Mouse (Mus musculus) gastrocnemius, postnatal 4 days (tissue): Measurements from ENCODE around the gene Ces3b. TPM values are rescaled to one million over a fixed set of nuclear protein-coding genes. Genes with fewer than 3 reads are reported as not detected.
"Not testable (repeated sequence)": the region's sequence is repeated elsewhere in the genome, so short reads cannot be mapped to it uniquely, and the experiment has no call there.

Source experiments
- DNase-seq, 2 experiments: peaks; one replicate each; pipeline ENCODE4 v3.0.0; 2021 to 2022; ENCODE audit warnings: low spot score in 2 of 2, mixed read lengths in 2 of 2
- long read RNA-seq, 2 experiments: library from polyadenylated mRNA; stranded (forward); transcript quantifications; one replicate each; pipeline ENCODE4 v2.0.0; 2021
- total RNA-seq, 2 experiments: library from RNA; stranded (reverse); gene quantifications; 2 replicates each; pipeline ENCODE4 v1.2.3; 2021

Ces3b gene
- not detected for total RNA-seq
- long read RNA-seq, experiment 1: 0 reads
- long read RNA-seq, experiment 2: 0 reads

DNA sequence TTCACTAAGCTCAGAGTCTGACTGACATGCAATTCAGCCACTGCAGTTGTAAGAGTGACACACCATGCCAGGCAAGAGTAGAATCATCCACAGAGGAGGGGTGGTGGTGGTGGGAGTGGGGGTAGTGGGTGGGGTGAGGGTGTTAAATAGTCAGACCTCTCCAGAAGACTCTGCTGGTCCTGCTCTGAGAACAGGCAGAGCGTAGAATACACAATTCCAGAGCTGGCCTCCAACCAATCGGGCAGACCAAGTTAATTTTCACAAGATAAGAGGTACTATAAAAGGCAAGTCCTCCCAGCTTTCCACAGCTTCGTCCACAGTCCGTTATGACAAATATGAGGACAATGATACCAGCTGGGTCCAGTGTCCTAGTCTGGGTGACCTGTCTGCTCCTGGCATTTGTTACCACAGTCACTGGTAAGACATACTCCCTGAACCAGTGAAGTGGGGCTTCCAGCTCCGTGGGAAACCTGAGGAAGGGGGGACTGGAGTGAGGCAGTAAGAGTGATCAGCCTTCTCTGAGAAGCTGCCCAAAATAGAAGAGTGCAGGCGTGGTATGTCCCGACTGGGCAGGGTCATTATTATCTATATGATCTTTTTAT lies at the start of gene Ces3b:
TSS of gene Ces3b (plus strand) at position 305 of the 602 bp plus-strand sequence.
- DNase-seq: no peak

DNA sequence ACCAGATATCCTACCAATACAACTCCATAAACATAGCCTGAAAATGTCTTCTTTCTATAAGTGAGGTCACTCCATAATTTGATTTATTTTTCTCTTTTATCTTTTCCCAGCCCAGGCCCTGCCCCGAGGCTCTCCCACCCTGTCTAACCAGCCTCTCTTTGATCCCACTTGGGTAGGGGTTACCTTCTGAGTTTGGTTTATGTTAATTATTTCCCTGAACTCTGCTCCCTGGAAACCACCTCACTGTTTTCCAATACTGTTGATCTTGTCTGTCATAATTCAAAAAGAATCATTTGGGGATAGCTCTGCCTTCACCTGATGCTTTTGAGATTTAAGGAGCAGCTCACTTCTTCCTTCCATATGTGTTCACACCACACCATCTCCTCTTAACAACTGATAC lies 40.0 kb upstream of the Ces3b start:
- no peak for DNase-seq

DNA sequence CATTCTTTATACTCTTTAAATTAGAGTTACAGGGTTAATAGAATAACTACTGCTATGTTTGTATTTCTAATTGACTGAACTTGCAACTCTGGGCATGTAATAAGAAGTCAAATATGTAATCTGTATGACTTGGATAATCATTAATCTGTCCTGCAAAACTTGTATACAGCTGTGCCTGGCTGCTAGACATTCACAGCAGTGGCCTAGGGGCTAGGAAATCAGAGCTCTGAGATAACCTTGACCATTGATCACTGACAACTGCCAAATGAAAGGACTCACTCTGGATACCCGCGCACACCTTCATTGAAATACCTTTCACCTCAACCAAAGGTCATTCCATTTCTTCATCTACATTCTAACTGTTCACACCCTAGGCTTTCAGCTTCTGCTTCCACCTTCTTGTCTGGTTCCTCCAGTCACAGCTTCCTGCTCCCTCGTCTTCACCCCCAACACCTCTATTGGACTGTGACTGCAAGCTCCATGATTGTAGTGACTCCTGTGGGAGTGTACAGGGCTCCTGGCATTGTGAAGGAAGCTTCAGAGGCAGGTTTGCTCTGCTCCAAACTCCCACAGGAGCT lies 37.6 kb upstream of the Ces3b start:
- DNase-seq: no peak

DNA sequence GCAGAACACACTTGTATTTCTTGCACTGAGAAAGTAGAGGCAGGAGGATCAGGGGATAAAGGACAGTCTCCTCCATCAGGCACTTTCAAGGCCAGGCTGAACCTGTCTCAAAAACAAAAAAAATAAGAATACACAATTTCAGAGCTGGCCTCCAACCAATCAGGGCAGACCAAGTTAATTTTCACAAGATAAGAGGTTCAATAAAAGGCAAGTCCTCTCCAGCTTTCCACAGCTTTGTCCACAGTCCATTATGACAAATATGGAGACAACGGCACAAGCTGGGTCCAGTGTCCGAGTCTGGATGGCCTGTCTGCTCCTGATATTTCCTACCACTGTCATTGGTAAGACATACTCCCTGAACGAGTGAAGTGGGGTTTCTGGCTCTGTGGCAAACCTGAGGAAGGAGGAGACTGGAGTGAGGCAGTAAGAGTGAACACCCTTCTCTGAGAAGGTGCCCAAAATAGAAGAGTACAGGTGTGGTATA lies 35.1 kb upstream of the Ces3b start, which contains the start of gene Ces3a:
TSS of gene Ces3a (plus strand) at position 231 of the 484 bp plus-strand sequence.
- DNase-seq: no peak

DNA sequence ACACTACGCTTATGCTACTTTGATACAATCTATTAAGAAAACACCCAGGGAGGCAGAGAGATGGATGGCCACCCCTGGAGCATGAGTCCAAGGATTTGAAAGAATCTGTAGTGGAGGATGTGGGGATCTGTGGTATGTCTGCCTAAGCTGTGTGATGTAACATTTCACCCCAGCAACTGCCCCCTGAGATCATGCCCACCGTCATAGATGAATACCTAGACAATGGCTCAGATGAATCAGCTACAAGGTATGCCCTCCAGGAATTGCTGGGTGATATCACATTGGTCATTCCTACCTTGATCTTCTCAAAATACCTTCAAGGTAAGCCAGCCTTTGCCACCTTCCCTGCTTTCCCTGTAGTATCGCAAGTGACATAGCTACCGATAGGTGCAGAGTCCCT lies 27.3 kb upstream of the Ces3b start:
- DNase-seq: no peak

DNA sequence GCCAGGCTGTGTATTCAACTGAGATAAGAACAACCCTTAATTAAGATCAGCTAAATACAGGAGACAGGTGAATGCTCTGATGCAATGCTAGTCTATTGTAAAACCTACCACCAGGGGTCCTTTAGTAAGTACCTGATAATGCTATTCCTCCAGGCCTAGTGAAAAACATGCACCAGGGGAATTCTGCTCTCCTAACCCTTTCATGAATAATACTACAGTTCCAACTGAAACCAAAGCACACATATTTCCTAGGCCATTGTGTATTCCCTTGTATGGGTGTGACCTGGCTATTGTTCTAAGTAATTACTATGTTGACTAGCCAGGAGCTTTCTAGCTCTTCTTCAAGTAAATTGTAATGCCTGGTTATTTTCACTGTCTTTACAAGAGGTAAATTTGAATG lies 23.5 kb upstream of the Ces3b start:
- DNase-seq: no peak

DNA sequence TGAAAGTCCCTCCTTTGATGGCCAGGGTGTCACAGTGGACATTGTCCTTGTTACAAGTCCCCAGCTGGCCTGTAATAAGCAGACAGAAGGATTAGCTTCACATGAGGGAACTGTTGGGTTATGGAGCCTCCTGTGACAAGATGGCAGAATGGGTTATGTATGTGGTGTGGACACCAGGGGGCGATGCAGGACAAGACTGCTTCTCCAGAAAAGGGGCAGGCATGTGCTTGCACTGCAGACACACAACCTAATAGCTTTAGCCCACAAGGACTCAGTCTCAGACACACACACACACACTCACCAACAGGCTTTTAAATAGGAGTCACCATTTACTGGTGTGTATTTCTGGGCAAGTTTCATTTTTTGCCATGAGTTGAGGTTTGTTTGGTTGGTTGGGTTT lies 16.8 kb upstream of the Ces3b start:
- no peak for DNase-seq

DNA sequence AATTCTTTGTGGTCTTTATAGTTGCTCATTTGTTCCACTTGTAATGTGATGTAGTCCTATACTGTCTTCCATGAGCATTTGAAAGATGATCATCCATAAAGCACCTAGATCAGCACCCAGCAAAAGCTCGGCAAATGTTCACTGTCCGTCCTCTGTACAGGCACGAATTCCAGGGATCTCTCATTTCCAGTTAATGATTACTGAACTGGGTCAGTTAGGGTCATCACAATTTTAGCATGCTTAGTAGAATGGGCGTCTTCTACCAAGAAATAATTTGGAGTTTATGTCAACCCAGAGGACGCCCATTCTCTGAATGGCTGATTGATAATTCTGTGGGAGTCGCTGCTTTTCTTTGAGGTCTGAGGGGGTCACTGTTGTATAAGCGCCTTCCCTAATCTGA lies 15.6 kb upstream of the Ces3b start:
- DNase-seq: not testable (repeated sequence)

DNA sequence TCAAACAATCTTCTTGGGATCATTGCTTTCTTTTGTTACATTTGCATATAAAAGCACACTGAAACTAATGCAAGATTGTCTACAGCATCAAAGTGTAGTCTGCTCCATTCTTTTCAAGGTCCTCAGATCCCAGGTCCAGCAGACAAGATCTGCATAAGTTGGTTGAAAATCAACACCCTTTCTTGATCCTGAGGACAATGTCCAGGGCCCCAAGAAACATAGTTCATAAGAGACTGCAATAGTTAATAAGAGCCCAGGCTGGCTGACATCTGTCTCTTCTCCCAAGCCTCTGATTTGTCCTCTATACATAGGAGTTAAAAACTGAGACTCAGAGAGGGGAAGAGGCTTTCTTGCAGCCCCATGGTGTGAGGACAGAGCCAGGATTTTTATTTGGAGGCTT lies 14.6 kb upstream of the Ces3b start:
- DNase-seq: no peak

DNA sequence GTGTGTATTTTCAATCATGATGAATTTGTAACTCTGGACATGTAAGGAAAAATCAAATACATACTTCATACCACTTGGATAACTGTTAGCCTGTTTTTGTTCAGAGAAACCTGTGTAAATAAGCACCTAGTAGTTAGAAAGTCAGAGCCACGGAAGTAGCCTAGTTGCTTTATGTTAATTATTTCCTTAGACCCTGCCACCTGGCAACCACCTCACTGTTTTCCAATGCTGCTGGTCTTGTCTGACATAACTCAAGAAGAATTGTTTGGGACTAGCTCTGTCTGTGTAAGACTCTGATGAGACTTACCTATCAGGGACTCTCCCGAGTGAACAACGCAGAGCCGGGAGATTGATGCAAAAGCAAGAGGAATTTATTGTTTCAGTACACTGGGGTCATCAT lies 7.0 kb upstream of the Ces3b start:
- DNase-seq: no peak

DNA sequence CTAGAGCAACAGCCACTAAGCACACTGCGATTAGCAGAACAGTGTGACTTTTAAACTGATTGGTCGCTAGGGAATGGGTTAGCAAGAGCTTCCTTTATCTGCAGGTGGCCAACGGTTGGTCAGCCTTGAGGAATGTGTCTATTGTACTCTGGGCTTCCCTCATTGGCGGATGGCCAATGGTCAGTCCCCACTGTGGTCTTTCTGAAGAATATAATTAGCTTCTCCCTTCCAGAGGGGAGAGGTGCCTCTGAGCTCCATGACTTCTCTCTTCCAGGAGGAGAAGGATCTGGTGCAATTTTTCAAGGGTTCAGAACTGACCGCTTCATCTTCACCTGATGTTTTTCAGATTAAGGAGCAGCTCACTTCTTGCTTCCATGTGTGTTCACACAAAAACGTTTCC lies 6.5 kb upstream of the Ces3b start:
- no peak for DNase-seq

DNA sequence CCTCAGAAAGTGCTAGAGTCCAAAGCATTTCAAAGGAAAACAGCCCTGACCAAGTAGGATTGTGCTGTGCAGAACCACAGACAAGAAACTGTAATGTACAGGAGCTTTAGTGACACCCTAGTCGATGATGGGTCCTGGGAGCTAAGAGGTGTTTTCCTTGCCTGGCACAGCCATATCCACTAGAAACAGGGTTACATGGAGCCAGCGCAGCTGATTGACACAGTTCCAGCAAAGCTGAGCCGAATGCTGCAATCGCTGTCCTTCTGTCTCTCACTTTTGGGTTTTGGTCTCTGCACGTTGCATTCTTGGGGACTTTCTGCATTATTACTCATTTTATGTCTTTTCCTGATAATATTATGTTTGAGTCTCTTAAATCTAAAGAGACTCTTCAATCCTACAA lies 5.0 kb upstream of the Ces3b start:
- no peak for DNase-seq

DNA sequence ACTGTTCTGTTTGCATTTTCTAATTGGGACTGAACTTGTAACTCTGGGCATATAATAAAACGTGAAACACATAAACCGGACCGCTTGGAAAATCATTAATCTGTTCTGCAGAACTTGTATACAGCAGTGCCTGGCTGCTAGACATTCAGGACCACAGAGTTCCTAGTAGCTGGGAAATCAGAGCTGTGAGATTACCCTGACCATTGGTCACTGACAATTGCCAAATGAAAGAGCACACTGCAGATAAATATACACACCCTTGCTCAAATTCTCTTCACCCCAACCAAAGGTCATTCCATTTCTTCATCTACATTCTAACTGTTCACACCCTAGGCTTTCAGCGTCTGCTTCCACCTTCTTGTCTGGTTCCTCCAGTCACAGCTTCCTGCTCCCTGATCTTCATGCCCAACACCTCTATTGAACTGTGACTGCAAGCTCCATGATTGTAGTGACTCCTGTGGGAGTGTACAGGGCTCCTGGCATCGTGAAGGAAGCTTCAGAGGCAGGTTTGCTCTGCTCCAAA lies 2.7 kb upstream of the Ces3b start:
- no peak for DNase-seq

DNA sequence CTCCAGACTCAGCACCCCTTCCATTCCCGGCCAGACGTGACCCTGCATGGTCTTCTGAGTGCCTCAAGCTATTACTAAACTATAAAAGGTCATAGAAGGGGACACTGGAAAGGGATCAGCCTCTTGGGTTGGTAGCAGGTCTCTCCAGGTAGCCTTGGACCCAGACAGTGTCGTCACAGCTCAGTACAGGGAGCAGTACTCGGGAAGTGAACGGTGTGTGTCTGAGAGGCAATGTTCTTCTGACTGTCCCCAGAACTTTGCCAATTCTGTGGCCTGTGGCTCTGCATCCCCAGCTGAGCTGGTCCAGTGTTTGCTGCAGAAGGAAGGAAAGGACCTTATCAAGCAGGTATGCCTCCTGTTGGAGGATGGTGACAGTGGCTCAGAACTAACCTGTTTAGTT lies 4.6 kb downstream of the Ces3b start:
- not testable (repeated sequence) for DNase-seq

DNA sequence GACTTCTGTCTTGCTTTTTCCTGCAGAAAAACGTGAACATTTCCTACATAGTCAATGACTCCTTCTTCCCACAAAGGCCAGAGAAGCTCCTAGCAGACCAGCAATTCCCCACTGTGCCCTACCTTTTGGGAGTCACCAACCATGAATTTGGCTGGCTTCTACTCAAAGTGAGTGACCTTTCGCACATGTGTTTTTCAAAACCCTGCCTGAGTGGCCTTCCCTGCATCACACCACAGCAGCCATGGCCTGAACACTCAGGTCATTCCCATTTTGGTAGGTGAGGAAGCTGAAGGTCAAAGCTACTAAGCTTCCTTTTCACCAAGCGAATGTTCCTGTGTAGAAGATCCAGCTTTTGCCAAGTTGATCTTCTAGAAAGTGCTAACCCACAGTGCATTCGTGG lies 5.0 kb downstream of the Ces3b start:
- no peak for DNase-seq

DNA sequence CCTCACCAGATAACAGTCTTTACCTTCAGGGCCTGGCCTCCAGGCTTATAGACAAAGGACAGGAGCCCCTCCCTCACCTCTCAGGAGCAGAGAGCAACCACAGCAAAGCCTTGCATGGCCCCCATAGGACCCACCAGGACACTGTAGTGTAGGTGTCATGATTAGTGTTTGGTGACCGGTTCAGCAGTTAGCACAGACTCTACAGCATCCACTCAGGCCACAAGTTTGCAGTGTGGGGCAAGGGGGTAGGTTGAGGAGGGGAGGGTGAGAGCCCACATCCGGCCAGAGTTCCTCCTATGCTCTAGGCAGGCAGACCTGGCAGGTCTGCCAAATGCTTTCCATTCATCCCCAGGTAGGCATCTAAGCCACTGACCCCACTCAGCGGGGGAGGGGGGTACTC lies 10.4 kb downstream of the Ces3b start:
- no peak for DNase-seq

DNA sequence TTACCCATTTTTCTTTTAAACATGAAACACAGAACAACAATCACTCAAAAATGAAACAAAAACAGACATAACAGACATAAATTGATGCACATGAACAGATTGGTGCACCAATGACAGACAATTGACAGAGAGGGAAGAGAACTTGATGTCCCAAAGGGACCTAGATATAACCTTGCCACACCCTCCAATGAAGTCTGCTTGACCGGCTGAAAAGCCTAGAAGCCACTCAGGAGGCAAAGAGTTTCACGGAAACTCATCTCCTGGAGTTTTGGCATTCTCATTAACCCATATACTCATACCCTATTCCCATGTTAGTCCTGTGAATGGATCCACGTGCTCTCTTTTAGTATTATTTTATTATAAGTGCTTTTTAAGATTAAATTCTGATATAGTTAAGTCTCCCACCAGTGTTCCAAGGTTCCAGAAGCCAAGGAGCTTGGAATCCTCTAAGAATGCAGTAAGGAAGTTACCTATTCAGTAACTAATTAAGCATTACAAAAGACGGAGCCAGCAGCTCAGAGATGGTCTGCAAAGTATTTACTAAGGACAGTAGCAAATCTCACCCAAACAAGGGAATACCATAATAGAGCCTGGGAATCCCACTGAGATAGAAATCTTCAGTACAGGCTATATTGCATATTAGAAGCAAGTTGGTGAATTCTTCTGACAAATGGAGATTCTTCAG lies 18.7 kb downstream of the Ces3b start:
- not testable (repeated sequence) for DNase-seq

DNA sequence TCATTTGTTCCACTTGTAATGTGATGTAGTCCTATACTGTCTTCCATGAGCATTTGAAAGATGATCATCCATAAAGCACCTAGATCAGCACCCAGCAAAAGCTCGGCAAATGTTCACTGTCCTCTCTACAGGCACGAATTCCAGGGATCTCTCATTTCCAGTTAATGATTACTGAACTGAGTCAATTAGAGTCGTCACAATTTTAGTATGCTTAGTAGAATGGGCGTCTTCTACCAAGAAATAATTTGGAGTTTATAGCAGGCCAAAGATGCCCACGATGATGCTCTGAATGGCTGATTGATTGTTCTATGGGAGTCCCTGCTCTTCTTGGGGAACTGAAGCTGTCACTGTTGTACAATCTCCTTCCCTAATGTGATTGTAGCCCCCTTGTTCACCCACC lies 20.1 kb downstream of the Ces3b start:
- not testable (repeated sequence) for DNase-seq

DNA sequence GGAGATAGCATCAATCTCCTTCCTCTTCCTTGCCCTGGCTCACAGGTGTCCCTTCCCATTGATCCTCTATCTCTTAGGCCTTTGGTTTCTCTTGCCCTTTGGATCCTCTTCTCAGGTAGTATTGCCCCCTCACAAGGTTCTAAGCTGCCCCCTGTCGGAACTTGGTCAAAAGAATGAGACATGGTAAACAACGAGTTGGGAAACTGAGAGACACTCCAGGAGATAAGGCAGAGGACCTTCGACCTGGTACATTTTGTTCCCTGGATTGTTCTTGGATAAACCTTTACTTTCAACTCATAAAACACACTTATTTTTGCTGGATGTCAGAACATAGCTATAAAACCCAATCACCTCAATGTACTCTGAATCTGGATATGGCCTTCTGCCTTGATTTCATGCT lies 20.7 kb downstream of the Ces3b start:
- DNase-seq: no peak

DNA sequence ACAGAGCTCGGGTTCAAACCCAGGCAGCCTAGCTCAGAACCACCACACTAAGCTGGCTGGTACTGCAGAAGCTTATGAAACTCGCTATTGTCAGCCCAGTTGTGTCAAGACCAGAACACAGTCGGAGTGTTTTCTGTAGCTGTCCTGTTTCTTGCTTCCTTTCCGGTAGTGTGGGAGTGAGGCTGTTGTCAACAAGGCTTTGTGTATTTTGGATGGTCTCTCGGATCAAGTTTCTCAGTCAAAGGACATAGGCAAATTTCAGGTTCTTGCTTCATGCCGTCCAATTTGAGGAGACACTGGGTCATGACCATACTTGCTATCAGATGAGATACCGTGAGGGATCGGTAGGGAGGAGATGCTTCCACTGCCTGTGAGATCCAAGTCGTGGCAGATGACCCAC lies 46.3 kb downstream of the Ces3b start:
- DNase-seq: no peak

DNA sequence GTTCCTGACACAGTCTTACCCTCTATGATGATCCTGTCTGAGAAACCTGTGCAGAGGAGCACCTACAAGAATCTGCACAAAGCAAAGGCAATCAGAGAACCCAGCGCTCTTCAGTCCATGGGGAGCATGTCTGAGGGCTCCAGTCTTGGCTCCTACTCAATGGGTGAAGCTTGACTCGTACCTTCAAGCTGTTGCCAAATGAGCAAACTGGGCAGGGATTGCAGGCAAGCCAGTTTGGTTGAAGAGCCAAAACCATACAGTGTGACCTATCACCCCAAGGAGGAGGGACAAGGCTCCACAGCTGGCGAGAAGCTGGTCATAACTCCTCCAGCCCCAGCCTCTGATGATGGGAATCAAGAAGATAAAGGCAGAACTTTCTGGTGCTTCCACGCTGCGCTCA lies 48.0 kb downstream of the Ces3b start, which contains the start of gene Ces4a:
TSS of gene Ces4a (plus strand) at position 292 of the 400 bp plus-strand sequence.
- DNase-seq: no peak

DNA sequence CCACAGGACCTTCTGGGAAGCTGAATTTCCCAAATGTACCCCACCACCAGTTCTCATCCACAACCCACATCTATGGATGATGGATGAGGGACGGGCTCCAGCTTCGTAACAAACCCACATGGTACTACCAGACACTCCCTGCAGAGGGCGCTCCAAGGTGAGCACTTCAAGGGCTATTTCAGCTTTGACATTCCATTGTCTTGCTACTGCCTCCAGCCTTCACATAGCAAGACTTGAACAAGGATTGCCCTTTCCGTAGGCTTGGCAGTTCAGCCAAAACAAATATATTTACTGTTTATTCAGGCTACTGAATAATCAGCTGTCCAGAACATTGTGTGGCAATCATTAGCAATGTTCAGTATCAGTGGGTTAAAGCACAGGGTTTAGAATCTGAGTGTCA lies 54.9 kb downstream of the Ces3b start:
- DNase-seq: peak; percentile 42 to 65
